Mouse (Mus musculus) olfactory bulb, adult 2 months (tissue): ENCODE measurements at regions not wholly inside any gene's neighbourhood (a gene's known extent, or its start where the extent isn't known, plus 50 kb on each side); places are given as distances from the start of the nearest gene placed in this dataset.

Experiments used
- CTCF ChIP-seq: fragments of 200-500 bp; IDR thresholded peaks from 2 replicates; pipeline ENCODE4 v1.5.1; 2012; ENCODE audit warnings: low read depth, mild to moderate bottlenecking, low read length, moderate library complexity; ENCODE audit not compliant: insufficient read depth
- POLR2A ChIP-seq: fragments of 200-500 bp; IDR thresholded peaks from 2 replicates; pipeline ENCODE4 v1.6.1; 2012; ENCODE audit warnings: mild to moderate bottlenecking, low read depth, low read length, moderate library complexity; ENCODE audit not compliant: insufficient read depth

GRCm38 (mm10) chr12:118391654-118392053, 90.4 kb upstream of the Sp4 start:
- TF ChIP-seq POLR2A = no peak
- TF ChIP-seq CTCF = no peak
